Mouse (Mus musculus): ENCODE results near the gene Aamp.
"Not testable (repeated sequence)": the region's sequence is repeated elsewhere in the genome, so short reads cannot be mapped to it uniquely, and the experiment has no call there.

Aamp gene

DNA sequence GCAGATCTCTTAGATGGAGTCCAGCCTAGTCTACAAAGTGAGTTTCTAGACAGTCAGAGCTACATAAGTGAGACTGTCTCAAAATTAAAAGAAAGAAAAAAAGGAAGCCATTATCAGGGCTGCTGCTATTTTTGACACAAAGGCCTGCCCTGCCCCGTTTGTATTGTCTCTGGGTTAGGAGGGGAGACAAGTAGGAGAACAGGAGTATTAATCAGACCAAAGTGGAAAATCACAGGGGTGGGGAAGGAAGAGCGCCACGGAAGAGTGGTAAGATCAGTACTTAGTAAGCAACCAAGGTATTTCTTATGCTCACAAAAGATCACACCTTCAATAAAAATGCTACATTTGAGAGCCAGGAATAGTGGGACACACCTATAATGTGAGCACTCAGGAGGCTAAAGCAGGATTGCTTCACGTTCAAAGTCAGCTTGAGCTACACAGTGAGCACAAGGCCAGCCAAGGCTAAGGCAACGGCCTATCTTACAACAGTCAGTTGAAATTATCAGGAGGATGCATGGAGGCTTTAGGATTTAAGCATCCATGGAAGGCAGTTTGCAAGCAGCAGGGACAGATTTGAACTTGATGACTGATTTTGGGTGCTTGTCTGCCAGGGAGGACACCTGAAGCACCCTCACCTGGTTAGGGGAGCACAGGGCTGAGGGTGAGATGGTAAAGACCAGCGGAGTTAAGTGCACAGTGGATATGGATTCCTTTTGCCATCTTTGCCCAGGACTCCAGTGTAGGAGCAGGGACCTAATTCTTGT is 16.0 kb upstream of the Aamp start:
- no peak for DNase-seq (ENCODE audit: low spot score)

DNA sequence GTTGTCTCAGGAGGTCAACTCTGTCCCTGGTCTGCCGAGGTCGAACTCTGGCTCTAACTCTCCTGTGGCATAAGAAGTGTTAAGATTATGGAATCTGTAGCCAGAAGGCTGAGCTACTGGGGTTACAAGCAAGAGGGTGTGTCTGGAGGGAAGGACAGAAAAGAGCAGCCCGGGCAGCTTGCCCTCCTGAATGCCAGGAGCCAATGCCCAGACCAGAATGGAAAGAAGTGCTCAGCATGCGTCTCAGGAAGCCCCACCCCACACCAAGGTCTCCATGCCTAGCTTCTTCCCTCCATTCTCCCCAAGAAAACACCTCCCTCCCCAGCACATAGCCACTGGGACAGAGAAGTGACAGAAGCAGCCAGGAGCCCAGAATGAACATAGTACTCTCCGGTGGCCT is 14.5 kb upstream of the Aamp start:
- DNase-seq (ENCODE audit: low spot score): no peak

DNA sequence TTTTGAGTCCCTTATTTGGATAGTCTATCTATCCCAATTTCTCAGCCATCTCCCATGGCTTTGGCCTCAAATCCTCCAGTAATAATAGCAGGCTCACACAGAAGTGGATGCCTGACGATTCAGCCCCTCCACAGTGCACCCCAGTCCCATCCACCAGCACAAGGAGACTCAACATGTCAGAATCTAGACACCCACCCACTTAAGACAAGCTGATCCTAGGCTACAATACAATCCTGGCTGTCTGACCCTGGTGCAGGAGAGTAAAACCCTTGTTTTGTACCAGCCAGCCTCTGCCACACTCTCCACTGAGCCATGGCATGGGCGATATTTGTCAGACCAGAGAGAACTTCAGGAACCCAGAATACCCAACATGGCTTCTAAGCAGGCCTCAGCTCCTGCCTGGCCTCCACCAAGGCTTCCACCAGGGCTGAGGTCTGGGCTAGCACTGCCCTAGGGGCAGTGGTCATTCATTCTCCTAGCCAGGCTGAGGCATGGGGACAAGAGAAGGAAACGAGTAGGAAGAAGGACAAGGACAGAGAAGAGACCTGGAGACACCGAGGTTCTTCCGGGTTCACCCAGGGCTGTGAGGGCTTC is 13.7 kb upstream of the Aamp start:
- DNase-seq (ENCODE audit: low spot score): no peak

DNA sequence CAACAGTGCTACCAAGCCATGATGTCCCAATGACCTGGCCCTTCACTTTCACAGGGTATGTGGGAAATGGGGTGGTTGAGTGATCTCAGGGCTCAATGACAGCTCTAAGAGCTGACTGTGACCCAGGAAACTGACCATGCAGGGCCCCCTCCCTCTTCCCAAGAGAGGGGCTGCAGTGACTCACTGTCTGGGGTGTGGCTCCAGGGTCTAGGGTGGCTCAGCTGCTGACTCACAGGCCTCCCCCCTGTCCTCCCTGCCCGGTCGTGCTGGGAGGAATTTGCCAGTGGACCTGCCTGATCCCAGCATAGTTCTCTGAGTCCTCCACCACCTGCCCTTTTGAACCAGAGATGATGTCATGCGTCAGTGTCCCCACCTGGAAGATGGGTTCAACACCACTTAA is 12.7 kb upstream of the Aamp start:
- peak; percentile 63 for DNase-seq (ENCODE audit: low spot score)

DNA sequence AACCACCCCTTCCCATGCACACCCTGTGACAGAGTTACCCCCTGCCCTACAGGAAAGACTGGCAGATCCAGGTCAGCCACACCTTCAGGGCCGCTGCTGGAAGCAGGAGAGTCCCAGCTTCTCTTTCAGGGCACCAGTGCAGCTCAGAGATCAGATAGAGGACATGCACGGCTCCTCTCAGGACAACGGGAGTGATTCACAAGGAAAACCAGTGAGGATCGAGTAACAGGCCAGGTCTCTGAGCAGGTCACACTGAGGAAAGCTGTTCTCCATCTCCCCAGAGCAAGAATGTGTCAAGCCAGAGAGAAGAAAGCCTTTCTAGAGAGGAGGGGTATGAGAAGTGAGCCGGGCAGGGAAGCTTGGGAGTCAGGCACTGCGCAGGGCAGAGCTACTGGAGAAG is 11.9 kb upstream of the Aamp start:
- DNase-seq (ENCODE audit: low spot score): peak; percentile 50

DNA sequence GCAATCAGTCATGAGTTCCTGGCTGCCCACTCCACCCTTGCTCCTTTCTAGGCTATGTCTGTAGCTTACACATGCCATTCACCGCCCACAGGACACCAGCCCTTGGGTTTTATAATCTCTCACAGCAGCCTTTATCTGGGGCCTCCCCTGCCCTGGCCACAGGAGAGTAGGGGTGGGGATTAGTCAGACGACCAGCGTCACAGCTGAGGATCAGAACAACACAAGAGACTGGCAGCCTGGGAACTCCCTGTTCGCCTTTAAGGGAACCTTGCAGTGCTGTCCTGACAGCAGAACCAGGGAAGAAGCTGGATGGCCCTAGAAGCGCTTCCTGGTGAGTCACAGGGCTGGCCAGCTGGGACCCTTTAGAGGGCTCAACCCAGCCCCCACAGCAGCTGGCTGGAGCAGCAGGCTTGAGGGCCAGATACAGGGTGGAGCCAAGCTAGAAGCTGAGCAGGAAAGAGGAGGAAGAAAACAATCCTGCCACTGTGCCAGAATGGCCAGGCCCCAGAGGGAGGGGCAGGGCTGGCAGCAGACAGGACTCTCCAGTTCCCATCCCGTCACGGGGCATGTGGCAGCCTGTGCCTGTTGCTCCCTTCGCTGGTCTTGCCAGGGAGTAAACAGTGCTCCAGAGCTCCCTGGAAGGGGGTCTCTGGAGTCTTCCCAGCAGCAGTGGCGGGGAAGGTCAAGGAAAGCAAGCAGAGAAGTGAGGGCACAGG is 11.1 kb upstream of the Aamp start:
- DNase-seq (ENCODE audit: low spot score): peak; percentile 83

DNA sequence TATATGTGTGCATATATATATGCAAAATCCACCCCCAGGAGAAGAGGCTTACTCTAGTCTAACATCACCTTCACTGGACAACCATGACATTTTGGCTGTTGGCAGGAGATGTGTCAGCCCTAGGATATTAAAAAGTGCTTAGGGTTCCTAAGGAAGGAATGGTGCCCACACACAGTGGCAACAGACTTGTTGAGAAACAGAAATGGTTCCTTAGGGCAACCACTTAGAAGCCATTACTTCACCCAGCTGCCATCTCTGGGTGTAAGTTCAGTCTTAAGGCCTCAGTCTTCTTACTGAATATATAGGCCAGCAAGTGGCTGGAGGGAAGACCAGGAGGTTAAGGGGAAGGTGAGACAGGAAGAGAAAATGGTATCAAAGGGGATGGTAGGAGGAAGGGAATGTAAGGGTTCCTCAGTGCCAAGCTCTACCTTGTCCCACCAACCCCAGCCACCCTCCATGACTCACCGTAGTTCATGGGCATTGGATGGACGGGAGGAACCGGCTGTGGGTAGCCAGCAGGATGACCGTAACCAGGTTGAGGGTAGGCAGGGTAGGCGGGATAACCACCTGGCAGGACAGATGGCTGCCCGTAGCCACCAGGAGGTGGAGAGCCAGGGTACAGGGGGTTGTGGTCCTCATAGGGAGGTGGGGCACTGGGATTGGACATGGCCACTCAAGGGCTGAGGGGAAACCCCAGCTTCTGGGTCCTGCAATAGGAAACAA is 10.4 kb upstream of the Aamp start:
- no peak for DNase-seq (ENCODE audit: low spot score)

DNA sequence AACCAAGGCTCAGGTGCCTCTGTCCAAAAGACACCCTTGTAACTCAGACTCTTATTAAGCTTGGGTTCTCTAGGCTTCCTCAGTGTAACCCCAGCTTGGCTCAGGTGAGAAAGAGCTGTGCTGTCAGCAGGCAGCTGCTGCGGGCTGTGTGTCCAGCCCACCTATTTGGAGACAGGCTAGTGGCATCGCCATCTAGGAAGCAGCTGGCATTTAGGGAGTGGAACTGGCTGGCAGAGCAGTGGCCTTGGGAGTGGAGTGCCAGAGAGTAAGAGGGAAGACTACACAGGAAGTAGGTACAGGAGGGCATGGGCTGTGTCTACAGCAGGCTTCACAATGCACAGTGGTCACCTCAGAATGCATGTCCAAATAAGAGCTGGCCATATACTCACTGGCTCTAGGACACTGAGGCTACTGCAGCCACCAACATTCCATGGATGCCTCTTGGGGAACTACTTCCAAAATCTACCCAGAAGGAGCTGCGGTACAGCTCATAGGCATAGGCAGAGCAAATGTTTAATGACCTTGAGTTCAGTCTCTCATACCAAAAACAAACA is 9.6 kb upstream of the Aamp start:
- DNase-seq (ENCODE audit: low spot score): no peak

DNA sequence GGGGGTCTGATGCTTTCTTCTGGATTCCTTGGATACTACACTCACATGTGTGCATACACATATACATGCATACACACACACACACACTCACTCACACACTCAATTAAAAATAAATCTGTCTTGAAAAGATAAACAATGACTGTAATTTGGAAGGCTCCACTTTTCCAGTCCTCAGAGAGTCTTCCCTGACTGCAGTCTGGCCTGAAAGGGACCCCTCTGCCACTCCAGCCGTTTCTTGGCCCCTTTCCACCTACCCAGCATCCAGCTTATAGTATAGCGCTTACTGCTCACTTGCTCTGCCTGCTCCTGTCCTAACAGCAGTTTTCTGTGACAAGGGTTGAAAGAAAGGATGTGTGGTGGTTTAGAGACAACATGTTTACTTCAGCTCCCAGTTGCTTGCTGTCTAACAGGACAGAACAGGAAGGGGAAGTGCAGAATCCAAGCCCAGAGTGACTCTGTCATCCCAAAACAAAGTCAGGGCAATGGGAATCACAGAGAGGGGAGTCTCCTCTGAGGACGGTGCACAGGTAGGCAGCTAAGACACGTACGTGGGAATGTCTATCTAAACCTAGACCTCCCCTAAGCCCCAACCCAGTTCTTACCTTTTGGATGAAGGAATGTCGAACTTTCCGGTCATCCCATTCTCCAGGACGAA is 8.9 kb upstream of the Aamp start:
- no peak for DNase-seq (ENCODE audit: low spot score)

DNA sequence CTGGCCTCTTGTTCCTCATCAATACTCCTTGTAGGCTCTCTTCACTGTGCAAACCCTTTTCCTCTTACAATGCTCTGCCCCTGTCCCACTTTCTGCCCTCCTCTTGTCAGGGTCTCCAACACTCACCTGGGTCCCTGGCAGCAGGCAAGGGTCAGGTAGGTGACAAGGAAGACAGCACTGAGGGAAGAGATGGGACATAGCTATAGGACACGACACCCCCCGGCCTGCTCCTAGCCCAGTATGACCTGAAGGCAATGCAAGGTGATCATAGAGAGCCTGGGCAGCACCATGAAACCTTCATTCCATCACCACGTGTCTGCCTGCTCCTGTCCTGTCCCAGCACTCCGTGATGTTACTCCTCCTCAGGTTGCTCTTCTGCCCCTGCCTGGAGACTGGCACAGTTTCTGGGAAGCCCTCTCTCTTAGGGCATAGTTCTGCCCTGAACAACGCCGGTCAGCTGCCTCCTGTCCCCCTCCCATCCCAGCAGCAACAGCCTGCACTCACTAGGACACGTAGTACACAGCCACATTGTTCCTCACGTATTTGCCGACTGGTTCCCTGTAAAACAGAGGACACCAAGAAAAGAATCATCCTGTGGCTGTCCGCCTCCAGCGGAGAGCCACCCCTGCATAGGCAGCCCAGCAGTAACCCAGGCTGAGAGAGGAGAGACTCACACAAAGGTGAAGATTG is 7.9 kb upstream of the Aamp start:
- DNase-seq (ENCODE audit: low spot score): no peak

DNA sequence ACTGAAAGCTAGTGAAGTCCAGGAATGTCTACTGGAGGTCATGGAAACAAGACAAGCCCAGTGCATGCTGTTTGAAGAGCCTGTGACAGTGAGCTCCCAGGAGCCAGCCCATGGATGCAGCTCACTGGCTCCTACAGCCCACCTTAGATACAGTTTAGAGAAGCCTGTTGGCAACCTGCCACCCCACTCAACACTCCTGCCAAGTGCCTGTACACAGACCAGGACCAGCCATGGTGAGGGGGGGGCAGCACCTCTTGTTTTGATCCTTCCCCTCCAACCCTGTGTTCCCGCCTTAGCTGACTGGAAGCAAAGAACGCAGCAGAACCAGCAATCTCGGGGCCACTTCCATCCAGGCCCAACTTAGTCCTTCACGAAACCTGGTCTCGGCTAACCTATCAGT is 5.6 kb upstream of the Aamp start:
- no peak for DNase-seq (ENCODE audit: low spot score)

DNA sequence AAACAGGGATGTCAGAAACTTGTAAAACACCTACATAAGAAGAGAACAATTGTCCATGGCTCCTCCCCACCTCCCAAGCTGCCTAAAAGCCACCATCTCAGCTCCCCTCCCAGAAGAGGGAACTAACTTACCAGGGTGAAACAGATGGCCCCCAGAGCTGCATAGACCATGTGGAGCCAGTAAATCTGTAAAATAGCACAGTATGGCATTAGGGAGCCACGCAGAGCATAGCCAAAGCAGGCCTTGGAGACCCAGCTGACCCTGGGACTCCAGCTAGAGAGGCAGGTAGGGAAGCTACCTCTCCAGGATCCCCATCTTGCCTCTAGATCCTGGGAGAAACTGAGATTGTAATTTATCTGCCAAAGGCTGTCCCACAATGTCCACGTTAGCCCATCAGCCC is 5.2 kb upstream of the Aamp start:
- DNase-seq (ENCODE audit: low spot score): no peak

DNA sequence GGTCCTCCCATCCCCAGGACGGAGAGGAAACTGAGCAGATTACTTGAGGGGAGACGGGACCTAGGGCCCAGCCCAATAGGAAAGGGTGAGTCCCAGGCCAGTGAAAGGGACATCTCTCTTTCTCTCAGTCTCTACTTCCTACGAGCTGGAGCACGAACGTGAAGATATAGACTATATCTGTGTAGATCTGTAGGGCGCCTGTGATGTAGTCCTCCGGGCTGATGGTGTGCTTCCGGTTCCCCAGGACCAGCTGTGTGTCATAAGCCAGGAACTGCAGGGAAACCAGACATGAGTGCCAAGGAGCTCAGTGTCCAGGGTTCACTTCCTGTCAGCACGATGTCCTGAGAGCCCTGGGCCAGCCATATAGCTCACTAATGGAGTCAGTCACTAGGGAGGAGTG is 4.7 kb upstream of the Aamp start:
- no peak for DNase-seq (ENCODE audit: low spot score)

DNA sequence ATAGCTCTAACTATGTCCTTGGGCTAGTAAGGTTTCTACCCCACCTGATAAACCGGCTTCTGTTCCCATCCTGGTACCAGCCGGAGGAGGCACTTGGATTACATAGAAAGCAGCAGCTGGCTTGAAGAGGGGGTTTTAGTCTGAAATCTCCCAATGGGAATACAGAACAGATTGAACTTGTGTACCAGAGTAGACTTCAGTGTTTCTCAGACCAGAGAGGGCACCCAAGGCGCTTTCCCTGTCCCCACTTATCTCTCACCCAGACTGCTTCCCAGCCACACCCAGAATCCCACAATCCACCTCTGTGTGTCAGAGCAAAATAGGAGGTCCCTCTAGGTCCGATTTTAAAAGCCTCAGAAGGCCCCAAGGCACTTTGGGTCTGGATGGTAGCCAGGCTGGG is 3.8 kb upstream of the Aamp start:
- no peak for DNase-seq (ENCODE audit: low spot score)

DNA sequence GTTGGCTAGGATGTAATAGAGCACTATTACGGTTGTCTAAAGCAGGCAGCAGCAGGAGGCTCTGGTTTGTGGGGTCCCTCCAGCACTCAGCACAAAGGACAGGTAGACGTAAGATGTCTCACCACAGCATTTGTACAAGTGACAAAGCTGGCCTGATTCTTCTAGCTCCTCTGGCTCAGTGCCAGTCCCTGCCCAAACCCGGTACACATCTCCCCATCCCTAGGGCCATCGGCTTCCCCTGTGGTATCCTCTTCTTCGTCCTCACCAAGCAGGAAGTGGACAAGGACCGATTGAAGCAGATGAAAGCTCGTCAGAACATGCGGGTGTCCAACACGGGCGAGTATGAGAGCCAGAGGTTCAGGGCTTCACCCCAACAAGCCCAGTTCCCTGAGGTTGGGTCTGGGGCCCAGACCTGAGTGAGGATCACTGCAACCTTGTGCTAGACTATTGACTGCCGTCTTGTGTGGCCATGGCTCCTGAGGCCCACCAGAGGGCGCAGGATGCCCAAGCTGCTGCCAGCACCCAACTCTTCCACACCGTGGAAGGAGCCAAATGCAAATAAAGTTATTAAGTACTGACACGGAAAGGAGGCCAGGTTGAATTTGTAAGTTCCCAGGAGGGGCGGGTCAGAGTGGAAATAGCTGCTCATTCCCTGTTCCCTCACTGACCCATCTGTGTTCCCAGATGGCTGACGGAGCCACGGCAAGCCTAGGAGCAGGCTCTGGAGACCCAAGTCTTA is 2.5 kb upstream of the Aamp start:
- DNase-seq (ENCODE audit: low spot score): not testable (repeated sequence)

DNA sequence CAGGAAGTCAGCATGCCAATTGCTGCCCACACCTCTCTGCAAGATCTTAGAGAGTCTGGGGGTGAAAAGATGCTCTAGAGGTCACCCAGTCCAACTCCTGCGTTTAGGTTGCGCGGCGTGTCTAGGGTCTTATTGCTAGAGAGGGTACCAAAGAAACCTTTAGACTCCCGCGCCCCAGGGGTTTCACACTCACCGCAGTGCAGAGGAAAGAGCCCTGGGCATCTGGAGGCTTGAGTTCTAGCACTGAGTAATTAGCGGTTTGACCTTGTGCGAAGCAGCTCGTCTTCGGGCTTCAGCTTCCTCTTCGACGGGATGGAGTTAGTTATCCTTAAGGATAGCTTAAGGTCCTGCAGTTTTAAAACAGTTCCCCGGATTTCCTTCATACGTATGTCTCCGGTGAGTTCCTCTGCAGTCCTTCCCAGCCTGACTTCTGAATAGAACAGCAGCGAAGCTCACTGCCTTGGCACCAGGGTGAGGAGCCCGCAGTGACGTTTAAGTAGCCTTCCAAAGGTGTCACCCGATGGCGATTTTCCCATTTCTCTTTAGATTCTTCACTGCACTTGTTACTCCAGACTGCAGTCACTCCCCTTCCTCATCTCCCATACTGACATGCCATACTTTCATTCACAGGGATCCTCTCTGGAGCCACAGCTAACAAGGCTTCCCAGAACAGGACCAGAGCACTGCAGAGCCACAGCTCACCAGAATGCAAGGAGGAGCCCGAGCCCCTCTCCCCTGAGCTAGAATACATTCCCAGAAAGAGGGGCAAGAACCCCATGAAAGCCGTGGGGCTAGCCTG is 873 bp upstream of the Aamp start:
- DNase-seq (ENCODE audit: low spot score): no peak

DNA sequence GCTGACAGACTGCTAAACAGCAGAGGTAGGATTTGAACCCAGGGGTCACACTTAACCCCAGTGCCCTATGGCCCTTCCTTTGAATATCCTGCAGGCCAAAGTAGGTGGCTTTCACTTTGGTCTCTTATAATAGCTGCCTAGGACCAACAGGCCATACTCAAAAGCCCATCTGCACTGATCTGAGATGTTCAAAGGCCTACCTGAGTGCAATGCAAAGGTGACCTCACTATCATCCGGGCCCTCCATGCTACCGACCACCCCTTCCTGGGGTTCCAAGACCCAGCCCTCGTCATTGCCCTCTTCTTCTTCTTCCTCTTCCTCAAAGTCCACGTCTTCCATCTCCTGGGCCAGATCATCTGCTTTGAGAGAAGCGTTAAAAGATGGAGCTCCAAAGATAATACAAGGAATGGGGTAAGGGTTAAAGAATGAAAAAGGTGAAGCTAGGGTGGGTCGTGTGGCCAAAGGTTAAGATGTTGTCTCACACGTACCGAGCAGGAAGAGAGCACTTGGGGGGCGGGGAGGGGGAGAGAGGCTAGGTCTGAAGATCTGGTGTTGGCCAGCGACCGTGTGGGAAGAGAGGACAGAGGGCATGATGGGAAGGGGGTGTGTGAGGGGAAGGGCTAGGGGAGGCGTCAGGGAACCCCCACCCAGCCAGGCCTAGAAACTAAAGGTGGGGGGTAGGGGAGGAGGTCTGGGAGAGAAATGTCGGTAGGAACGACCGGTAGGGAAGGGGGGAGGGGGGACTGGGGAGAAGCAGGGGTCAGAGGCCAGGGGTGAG is 663 bp downstream of the Aamp start:
- peak; percentile 54 for DNase-seq (ENCODE audit: low spot score)

DNA sequence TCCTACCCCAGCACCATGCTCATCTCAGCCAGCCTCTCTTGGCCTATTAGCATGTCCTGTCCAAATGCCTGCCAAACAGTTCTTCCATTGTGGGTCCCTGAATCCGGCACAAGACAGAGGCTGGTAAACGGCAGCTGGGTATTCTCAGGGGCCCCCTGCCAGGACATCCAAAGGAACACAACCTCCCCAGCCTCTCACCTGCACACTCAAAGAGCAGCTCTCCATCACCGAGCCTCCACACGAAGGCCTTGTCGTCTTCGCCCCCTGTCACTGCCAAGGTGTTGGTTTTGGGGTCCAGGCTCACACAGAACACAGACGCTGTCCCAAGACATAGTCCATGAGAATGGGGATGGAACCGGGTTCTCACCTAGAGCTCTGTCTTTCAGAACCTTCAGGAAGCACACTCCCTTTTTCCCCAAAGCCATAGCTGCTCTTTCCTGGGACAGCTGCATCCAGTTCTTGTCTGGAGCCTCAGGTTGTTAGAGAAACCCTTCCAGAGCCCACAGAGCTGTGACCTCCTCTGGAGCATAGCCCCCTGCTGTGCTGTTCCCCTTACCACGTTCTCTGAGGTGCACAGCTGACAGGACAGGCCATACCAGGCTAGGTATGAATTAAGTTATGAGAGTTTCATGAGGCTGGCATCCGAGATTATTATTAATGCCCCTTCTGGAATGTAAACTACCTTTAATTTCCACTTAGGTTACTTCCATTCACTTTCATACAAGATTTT is 1.5 kb downstream of the Aamp start:
- DNase-seq (ENCODE audit: low spot score): no peak

All from urinary bladder, postnatal 25 days (tissue).